Mouse (Mus musculus) hindbrain, postnatal 0 days (tissue): Measurements from ENCODE around the gene Polr3h. TPM values are rescaled to one million over a fixed set of nuclear protein-coding genes. Genes with fewer than 3 reads are reported as not detected.
A peak's percentile ranks its signal among the peaks of the same experiment; 100 is the strongest.

Source experiments
- ATAC-seq: fragments of 200-750 bp; cut with Nextera tagmentation; 2 replicates; pipeline ENCODE4 v1.8.0; 2017; ENCODE audit warnings: mild to moderate bottlenecking, moderate TSS enrichment, moderate library complexity
- DNase-seq: peaks from one replicate; pipeline ENCODE4 v3.0.0-alpha.2; 2015; ENCODE audit warnings: low spot score
- H3K27ac ChIP-seq: fragments of 300-500 bp; sonication (generic); 2 replicates; pipeline ENCODE4 v1.5.1; 2014; ENCODE audit warnings: mild to moderate bottlenecking
- H3K27me3 ChIP-seq: fragments of 300-500 bp; sonication (generic); 2 replicates; pipeline ENCODE4 v1.6.1; 2014; ENCODE audit warnings: low read length, mixed read lengths; ENCODE audit not compliant: insufficient read depth
- H3K36me3 ChIP-seq: fragments of 300-500 bp; sonication (generic); 2 replicates; pipeline ENCODE4 v1.6.1; 2014; ENCODE audit warnings: low read length, mixed read lengths; ENCODE audit not compliant: insufficient read depth
- H3K4me1 ChIP-seq: fragments of 300-500 bp; sonication (generic); 2 replicates; pipeline ENCODE4 v1.6.1; 2014; ENCODE audit warnings: antibody characterized with exemption, low read length, mixed read lengths; ENCODE audit not compliant: insufficient read depth
- H3K4me2 ChIP-seq: fragments of 300-500 bp; sonication (generic); 2 replicates; pipeline ENCODE4 v1.6.1; 2014; ENCODE audit warnings: low read depth, mild to moderate bottlenecking, low read length, moderate library complexity, mixed read lengths
- H3K4me3 ChIP-seq: fragments of 300-500 bp; sonication (generic); 2 replicates; pipeline ENCODE4 v1.5.1; 2014; ENCODE audit warnings: low read length
- H3K9ac ChIP-seq: fragments of 300-500 bp; sonication (generic); replicated peaks from 2 replicates; pipeline ENCODE4 v1.6.1; 2014; ENCODE audit warnings: mild to moderate bottlenecking, low read length, moderate library complexity, mixed read lengths
- H3K9me3 ChIP-seq: fragments of 300-500 bp; sonication (generic); 2 replicates; pipeline ENCODE4 v1.6.1; 2016; ENCODE audit warnings: low read length, mixed read lengths
- CTCF ChIP-seq: IDR thresholded peaks from 2 replicates; pipeline ENCODE4 v1.5.1; 2016; ENCODE audit warnings: antibody characterized with exemption, control low read depth, low read depth
- WGBS: fragments of 180-500 bp; shearing (Covaris S2); extraction: QIAGEN DNeasy Blood & Tissue Kit; methylation state at CpG from one replicate; pipeline ENCODE4 v1.1.7; 2014; 5-methylcytosine and 5-hydroxymethylcytosine counted together
- polyA plus RNA-seq: library from polyadenylated mRNA; unstranded; fragments of >200 nt; fragmentation: Nextera tagmentation; extraction: Ambion mirVana; gene quantifications from 2 replicates; pipeline ENCODE4 v1.2.1, GENCODE M21; 2015
- total RNA-seq: library from RNA; depleted of rRNA; stranded (reverse); fragments of >200 nt; gene quantifications from 2 replicates; pipeline ENCODE4 v1.2.3, GENCODE M21; 2014

Gene Polr3h
- total and polyA plus RNA-seq, 2 experiments from 2014 or later, result 47.2 to 101 TPM

- DNase-seq (no peak), ATAC-seq (no peak)
- H3K4me2 ChIP-seq, result no peak overlapping the region
- no peaks in the 10 kb centered on the region for H3K36me3 ChIP-seq
- H3K27ac ChIP-seq, result no peak overlapping the region
- 83% methylated on average over 13 of the region's 14 CpGs for WGBS
- no peaks in the 10 kb centered on the region for H3K9me3 ChIP-seq
- no peaks in the 10 kb centered on the region for H3K4me1 ChIP-seq
- no peak overlapping the region for H3K4me3 ChIP-seq
- TF ChIP-seq CTCF, result no peak
- no peak overlapping the region for H3K9ac ChIP-seq
- no peaks in the 10 kb centered on the region for H3K27me3 ChIP-seq
Measured at GRCm38 (mm10) chr15:81966062-81966829, 40.2 kb upstream of the Polr3h start.

- H3K9ac ChIP-seq, result no peak overlapping the region
- no peak overlapping the region for H3K27ac ChIP-seq
- no peaks in the 10 kb centered on the region for H3K4me1 ChIP-seq
- no peaks in the 10 kb centered on the region for H3K36me3 ChIP-seq
- no peak for TF ChIP-seq CTCF
- no peak overlapping the region for H3K4me3 ChIP-seq
- 52% methylated on average over 4 of the region's 4 CpGs for WGBS
- no peaks in the 10 kb centered on the region for H3K27me3 ChIP-seq
- H3K4me2 ChIP-seq, result no peak overlapping the region
- no peak for ATAC-seq
- no peak for DNase-seq
- H3K9me3 ChIP-seq, result no peaks in the 10 kb centered on the region
Measured at GRCm38 (mm10) chr15:81964980-81965545, 39.0 kb upstream of the Polr3h start.

GRCm38 (mm10) chr15:81964262-81964661 lies 38.2 kb upstream of the Polr3h start:
- WGBS, result 79% methylated on average over 1 of the region's 1 CpGs
- ATAC-seq, result no peak
- no peak overlapping the region for H3K9ac ChIP-seq
- H3K4me1 ChIP-seq, result no peaks in the 10 kb centered on the region
- no peak for TF ChIP-seq CTCF
- no peak overlapping the region for H3K27ac ChIP-seq
- no peaks in the 10 kb centered on the region for H3K36me3 ChIP-seq
- H3K9me3 ChIP-seq, result no peaks in the 10 kb centered on the region
- H3K4me2 ChIP-seq, result no peak overlapping the region
- no peak overlapping the region for H3K4me3 ChIP-seq
- no peaks in the 10 kb centered on the region for H3K27me3 ChIP-seq
- no peak for DNase-seq

- ATAC-seq, result no peak
- H3K27ac ChIP-seq, result peak overlapping the region; percentile 92
- no peak for DNase-seq
Measured at GRCm38 (mm10) chr15:81961078-81961451, 35.0 kb upstream of the Polr3h start.

GRCm38 (mm10) chr15:81960171-81961077 lies 34.4 kb upstream of the Polr3h start, which contains the start of gene Pmm1:
TSS of gene Pmm1 (minus strand) at chr15:81960930.
- TF ChIP-seq CTCF, result peak; percentile 81
- peaks cover 3% of the 10 kb centered on the region; the same call in 1 of the 2 replicates for H3K36me3 ChIP-seq
- no peaks in the 10 kb centered on the region for H3K4me1 ChIP-seq
- no peaks in the 10 kb centered on the region for H3K9me3 ChIP-seq
- peak within 1 kb of the TSS; percentile 57 for H3K9ac ChIP-seq
- DNase-seq (peak; percentile 99), ATAC-seq (peak; percentile 97)
- peak within 1 kb of the TSS; percentile 61 for H3K4me3 ChIP-seq
- peak within 1 kb of the TSS; percentile 92 for H3K27ac ChIP-seq
- WGBS, result under 1% methylated on average over 74 of the region's 77 CpGs
- H3K27me3 ChIP-seq, result no peaks in the 10 kb centered on the region
- peak within 1 kb of the TSS; percentile 80 for H3K4me2 ChIP-seq

More at GRCm38 (mm10) chr15:81961078-81961451, 35.0 kb upstream of the Polr3h start:
- Histone ChIP-seq H3K4me1 (no peaks in the 10 kb centered on the region), H3K27me3 (no peaks in the 10 kb centered on the region), H3K4me2 (peak overlapping the region; percentile 80), H3K36me3 (no peaks in the 10 kb centered on the region), H3K9ac (peak overlapping the region; percentile 57; the same call in 1 of the 2 replicates), H3K4me3 (peak overlapping the region; percentile 61), H3K9me3 (no peaks in the 10 kb centered on the region)
- under 1% methylated on average over 7 of the region's 8 CpGs for WGBS
- TF ChIP-seq CTCF, result no peak

GRCm38 (mm10) chr15:81958906-81959305 lies 32.9 kb upstream of the Polr3h start:
- Histone ChIP-seq H3K4me3 (no peak overlapping the region), H3K27me3 (no peaks in the 10 kb centered on the region), H3K9me3 (no peaks in the 10 kb centered on the region), H3K4me1 (no peaks in the 10 kb centered on the region), H3K27ac (no peak overlapping the region), H3K36me3 (peaks cover 16% of the 10 kb centered on the region; the same call in 1 of the 2 replicates), H3K9ac (no peak overlapping the region), H3K4me2 (peak overlapping the region; percentile 80; the same call in 1 of the 2 replicates)
- ATAC-seq, result no peak
- WGBS, result 90% methylated on average over 3 of the region's 3 CpGs
- TF ChIP-seq CTCF, result no peak
- no peak for DNase-seq
